Mouse (Mus musculus) testis, adult 2 months (tissue): ENCODE data around the gene Ankrd39.

Experiments
- CTCF ChIP-seq: fragments of 200-500 bp; IDR thresholded peaks from 2 replicates; pipeline ENCODE4 v1.5.1; 2012; ENCODE audit warnings: low read depth, mild to moderate bottlenecking, inconsistent platforms, low read length, moderate library complexity; ENCODE audit not compliant: control insufficient read depth, insufficient read depth, insufficient replicate concordance
- POLR2A ChIP-seq: fragments of 200-500 bp; IDR thresholded peaks from 2 replicates; pipeline ENCODE4 v1.6.1; 2012; ENCODE audit warnings: low read depth, mild to moderate bottlenecking, inconsistent platforms, low read length, moderate library complexity; ENCODE audit not compliant: control insufficient read depth

DNA sequence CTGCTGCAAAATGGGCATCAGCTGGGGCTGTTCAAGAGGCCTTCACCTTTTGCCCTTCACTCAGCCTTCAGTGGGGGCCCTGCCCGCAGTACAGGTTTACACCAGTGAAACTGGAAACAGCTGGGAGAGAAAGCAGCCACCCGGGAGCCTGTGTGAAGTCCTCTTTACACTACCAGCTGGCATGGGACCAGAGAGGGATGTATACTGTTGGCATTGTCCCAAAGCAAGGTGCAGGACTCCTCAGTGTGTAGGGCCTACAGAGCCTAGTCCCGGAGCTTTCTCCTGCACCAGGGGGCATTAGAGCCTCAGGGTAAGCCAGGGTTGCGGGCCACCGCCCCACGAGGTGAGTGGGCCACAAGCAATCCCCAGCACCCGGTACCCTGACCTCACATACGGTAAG, 16.8 kb downstream of the Ankrd39 start:
- no peak for TF ChIP-seq POLR2A
- no peak for TF ChIP-seq CTCF
